Mouse (Mus musculus) embryonic facial prominence, embryonic 11.5 days (tissue): ENCODE data around the gene Palm3. TPM values are rescaled to one million over a fixed set of nuclear protein-coding genes. Genes with fewer than 3 reads are reported as not detected.

Experiments used
- ATAC-seq: fragments of 200-750 bp; cut with Nextera tagmentation; replicated peaks from 2 replicates; pipeline ENCODE4 v1.8.0; 2017; ENCODE audit warnings: low read depth; ENCODE audit not compliant: insufficient number of reproducible peaks, low FRiP score, low TSS enrichment
- DNase-seq: peaks from one replicate; pipeline ENCODE4 v3.0.0-alpha.2; 2015; ENCODE audit warnings: low spot score
- H3K27ac ChIP-seq: fragments of 300-500 bp; sonication (generic); replicated peaks from 2 replicates; pipeline ENCODE4 v1.5.1; 2014; ENCODE audit warnings: mild to moderate bottlenecking, low read depth, low read length, control low read depth
- H3K27me3 ChIP-seq: fragments of 300-500 bp; sonication (generic); 2 replicates; pipeline ENCODE4 v1.6.1; 2014; ENCODE audit warnings: mild to moderate bottlenecking, low read length, moderate library complexity, mixed read lengths; ENCODE audit not compliant: control insufficient read depth, insufficient read depth
- H3K36me3 ChIP-seq: fragments of 300-500 bp; sonication (generic); replicated peaks from 2 replicates; pipeline ENCODE4 v1.6.1; 2014; ENCODE audit warnings: low read depth, mild to moderate bottlenecking, low read length, moderate library complexity, mixed read lengths; ENCODE audit not compliant: control insufficient read depth, insufficient read depth
- H3K4me1 ChIP-seq: fragments of 300-500 bp; sonication (generic); 2 replicates; pipeline ENCODE4 v1.6.1; 2014; ENCODE audit warnings: low read length, mixed read lengths; ENCODE audit not compliant: control insufficient read depth, insufficient read depth
- H3K4me2 ChIP-seq: fragments of 300-500 bp; sonication (generic); 2 replicates; pipeline ENCODE4 v1.6.1; 2014; ENCODE audit warnings: low read depth, mild to moderate bottlenecking, control low read depth, low read length, moderate library complexity
- H3K4me3 ChIP-seq: fragments of 300-500 bp; sonication (generic); 2 replicates; pipeline ENCODE4 v1.5.1; 2014; ENCODE audit warnings: low read depth, low read length, control low read depth
- H3K9ac ChIP-seq: fragments of 300-500 bp; sonication (generic); replicated peaks from 2 replicates; pipeline ENCODE4 v1.6.1; 2014; ENCODE audit warnings: mild to moderate bottlenecking, control low read depth, low read length
- H3K9me3 ChIP-seq: fragments of 300-500 bp; sonication (generic); replicated peaks from 2 replicates; pipeline ENCODE4 v1.6.1; 2016; ENCODE audit warnings: mild to moderate bottlenecking, low read length, inconsistent platforms, mixed read lengths; ENCODE audit not compliant: control insufficient read depth
- WGBS: fragments of 180-500 bp; shearing (Covaris S2); extraction: QIAGEN DNeasy Blood & Tissue Kit; methylation state at CpG from one replicate; pipeline ENCODE4 v1.1.7; 2014; 5-methylcytosine and 5-hydroxymethylcytosine counted together
- polyA plus RNA-seq: library from polyadenylated mRNA; unstranded; fragments of >200 nt; fragmentation: Nextera tagmentation; extraction: Ambion mirVana; gene quantifications from 2 replicates; pipeline ENCODE4 v1.2.1, GENCODE M21; 2014

Palm3 gene
- polyA plus RNA-seq, 1 experiment from 2014 or later, result 1.5 TPM

DNA sequence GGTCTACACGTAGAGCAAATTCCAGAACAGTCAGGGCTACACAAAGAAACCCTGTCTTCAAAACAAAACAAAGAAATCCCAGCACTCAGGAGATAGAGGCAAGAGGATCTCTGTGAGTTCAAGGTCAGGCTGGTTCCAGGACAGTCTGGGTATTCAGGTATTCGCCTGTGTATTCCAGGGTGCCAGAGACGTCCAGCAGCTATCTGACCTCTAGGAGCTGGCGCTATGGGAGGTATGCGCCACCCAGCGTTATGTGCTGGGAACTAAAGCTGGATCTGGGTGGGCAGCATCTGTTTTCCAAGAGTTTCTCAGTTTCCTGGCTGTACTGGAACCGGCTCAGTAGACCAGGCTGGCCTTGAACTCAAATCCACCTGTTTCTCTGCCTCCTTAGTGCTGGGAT, 12.9 kb upstream of the Palm3 start:
- Histone ChIP-seq H3K4me2 (no peak overlapping the region), H3K9me3 (no peaks in the 10 kb centered on the region), H3K4me3 (no peak overlapping the region), H3K9ac (no peak overlapping the region), H3K27ac (no peak overlapping the region), H3K27me3 (peaks cover 29% of the 10 kb centered on the region), H3K36me3 (no peaks in the 10 kb centered on the region), H3K4me1 (peaks cover 3% of the 10 kb centered on the region)
- DNase-seq (peak; percentile 49), ATAC-seq (no peak)
- whole genome bisulfite sequencing, result 28% methylated on average over 7 of the region's 7 CpGs

DNA sequence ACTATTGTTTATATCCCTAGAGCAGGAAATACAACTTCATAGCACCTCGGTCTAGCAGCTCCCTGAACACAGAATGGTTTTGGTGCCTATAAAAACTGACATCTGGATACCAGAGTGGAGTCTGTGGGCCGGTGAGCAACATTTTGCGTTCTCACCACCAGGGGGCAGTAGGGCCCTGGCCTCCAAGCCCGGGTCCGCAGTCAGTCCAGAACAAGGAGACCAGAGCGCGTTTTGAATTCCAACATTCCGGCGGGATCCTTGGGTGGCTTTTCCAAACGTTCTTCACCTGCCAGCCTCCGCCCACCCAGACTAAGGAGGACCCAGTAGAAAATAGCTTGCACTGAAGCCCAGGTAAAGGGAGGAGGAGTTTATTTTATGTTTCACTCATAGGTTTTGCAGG, 11.4 kb upstream of the Palm3 start:
- ATAC-seq (no peak), DNase-seq (peak; percentile 93)
- Histone ChIP-seq H3K4me2 (no peak overlapping the region), H3K9me3 (no peaks in the 10 kb centered on the region), H3K9ac (no peak overlapping the region), H3K36me3 (no peaks in the 10 kb centered on the region), H3K27ac (no peak overlapping the region), H3K4me1 (peaks cover 3% of the 10 kb centered on the region), H3K27me3 (peaks cover 32% of the 10 kb centered on the region), H3K4me3 (no peak overlapping the region)
- WGBS, result 2% methylated on average over 11 of the region's 11 CpGs

- H3K4me3 ChIP-seq, result peak overlapping the region; percentile 45
- H3K9ac ChIP-seq, result peak overlapping the region; percentile 42
- H3K4me1 ChIP-seq, result peaks cover 3% of the 10 kb centered on the region
- no peaks in the 10 kb centered on the region for H3K36me3 ChIP-seq
- DNase-seq (peak; percentile 85), ATAC-seq (no peak)
- peaks cover 32% of the 10 kb centered on the region for H3K27me3 ChIP-seq
- 2% methylated on average over 75 of the region's 83 CpGs for WGBS
- H3K27ac ChIP-seq, result no peak overlapping the region
- H3K9me3 ChIP-seq, result no peaks in the 10 kb centered on the region
- H3K4me2 ChIP-seq, result peak overlapping the region; percentile 89
Measured at GRCm38 (mm10) chr8:84010625-84011611, 10.4 kb upstream of the Palm3 start.

DNA sequence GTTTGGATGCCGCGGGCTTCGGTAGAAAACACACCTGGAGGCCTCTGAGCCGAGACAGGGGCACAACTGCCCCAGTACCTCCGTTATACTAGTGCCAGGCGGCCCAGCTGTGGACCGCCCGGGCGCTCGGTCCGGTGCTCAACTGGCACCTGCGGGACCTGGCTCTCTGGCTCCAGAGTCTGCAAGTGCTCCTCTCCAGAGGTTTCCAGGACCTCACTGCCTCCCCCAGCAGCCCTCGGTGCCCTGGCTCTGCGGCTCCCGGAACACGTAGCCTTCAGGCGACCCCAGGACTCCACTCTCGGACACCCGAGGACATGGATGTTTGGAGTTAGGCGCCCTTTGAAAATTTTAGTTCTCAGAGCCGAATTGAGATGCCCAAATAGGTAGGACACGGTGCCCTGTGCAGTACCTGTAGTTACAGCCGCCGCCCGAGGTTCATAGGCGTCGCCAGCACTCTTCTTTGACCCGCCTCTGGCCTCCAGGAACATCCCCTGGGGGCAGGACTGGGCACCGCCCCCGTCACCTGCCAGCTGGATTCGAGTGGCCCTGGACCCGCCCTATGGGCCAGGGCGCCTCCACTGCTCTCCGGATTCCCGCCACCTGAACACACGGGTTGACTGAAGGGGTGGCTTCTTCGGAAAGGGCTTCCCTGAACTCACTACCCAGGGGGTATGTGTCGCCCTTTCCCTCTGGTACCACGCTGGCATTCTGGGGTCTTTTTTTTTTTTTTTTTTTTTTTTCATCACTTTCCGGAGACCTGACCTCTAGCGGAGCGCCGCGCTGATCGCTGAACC, 9.4 kb upstream of the Palm3 start, which contains the start of gene 2210011C24Rik:
Gene 2210011C24Rik (minus strand): TSS at position 467 of the 794 bp plus-strand sequence.
- DNase-seq, result no peak
- H3K27me3 ChIP-seq, result peaks cover 32% of the 10 kb centered on the region
- no peak for ATAC-seq

DNA sequence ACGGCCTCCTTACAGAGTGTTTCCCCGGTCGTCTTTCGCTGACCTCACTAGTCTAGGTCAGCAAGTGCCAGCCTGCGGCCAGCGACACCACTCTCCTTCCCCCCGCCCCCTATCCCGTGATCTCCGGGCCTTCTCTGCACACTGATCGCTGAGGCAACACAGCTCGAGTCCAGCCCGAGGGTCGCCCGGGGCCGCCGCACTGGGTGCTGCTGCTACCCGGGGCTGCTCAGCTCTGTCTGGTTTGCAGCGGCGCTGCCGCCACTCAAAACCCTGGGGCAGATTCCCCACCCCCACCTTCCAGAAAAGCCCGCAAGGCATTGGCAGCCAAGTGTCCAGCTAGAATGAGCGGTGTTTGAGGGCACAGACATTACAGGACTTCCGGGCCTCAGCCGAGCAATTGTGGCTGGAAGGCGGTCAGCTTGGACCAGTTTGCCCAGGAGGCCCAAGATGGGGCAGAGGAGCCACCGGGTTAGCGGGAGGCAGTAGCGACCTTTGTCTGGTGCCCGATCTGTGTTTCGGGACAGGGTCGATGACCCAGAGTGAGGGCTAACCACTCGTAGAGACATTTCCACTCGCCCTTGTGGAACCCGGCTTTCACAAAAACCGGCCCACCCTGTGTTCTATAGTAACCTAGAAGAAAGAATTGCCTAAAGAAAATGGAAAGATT, 8.6 kb upstream of the Palm3 start:
- ATAC-seq (no peak), DNase-seq (no peak)
- 3% methylated on average over 35 of the region's 35 CpGs for WGBS
- peak overlapping the region; percentile 11 for H3K4me3 ChIP-seq
- no peak overlapping the region for H3K27ac ChIP-seq
- peaks cover 32% of the 10 kb centered on the region for H3K27me3 ChIP-seq
- peak overlapping the region; percentile 10; the same call in 1 of the 2 replicates for H3K9ac ChIP-seq
- H3K4me1 ChIP-seq, result peaks cover 3% of the 10 kb centered on the region
- peak overlapping the region; percentile 89 for H3K4me2 ChIP-seq
- H3K36me3 ChIP-seq, result no peaks in the 10 kb centered on the region
- H3K9me3 ChIP-seq, result no peaks in the 10 kb centered on the region

More for the DNA sequence above, 9.4 kb upstream of the Palm3 start, which contains the start of gene 2210011C24Rik:
- Histone ChIP-seq H3K4me2 (peak within 1 kb of the TSS; percentile 89), H3K9ac (peak within 1 kb of the TSS; percentile 42), H3K4me1 (peaks cover 3% of the 10 kb centered on the region), H3K9me3 (no peaks in the 10 kb centered on the region), H3K27ac (no peak within 1 kb of the TSS), H3K36me3 (no peaks in the 10 kb centered on the region), H3K4me3 (peak within 1 kb of the TSS; percentile 45)
- under 1% methylated on average over 45 of the region's 45 CpGs for WGBS

- Histone ChIP-seq H3K4me1 (peaks cover 3% of the 10 kb centered on the region), H3K9me3 (no peaks in the 10 kb centered on the region), H3K27ac (no peak overlapping the region), H3K27me3 (peaks cover 22% of the 10 kb centered on the region), H3K4me3 (no peak overlapping the region), H3K9ac (no peak overlapping the region), H3K4me2 (no peak overlapping the region), H3K36me3 (no peaks in the 10 kb centered on the region)
- WGBS, result 94% methylated on average over 5 of the region's 5 CpGs
- ATAC-seq, result no peak
- no peak for DNase-seq
Measured at GRCm38 (mm10) chr8:84015833-84016232, 5.4 kb upstream of the Palm3 start.

DNA sequence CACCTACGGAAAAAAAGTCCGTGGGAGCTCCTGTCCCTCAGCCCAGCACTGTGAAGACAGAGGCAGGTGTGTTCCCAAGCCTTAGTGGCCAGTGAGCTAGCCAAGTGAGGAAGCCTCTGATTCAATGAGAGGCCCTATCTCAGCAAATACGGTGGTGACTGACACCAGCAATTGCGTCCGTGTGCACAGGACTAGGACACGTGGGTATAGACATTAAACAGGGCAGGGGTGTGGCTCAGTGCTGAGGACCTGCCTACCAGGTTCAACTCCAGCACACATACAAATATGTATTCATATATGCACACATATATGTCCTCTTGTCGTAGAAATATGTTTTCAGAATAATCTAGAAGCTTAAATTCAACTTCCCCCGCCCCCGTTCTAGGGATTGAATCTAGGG, 1.5 kb upstream of the Palm3 start:
- ATAC-seq (no peak), DNase-seq (no peak)
- Histone ChIP-seq H3K4me2 (no peak overlapping the region), H3K9ac (no peak overlapping the region), H3K4me3 (no peak overlapping the region), H3K27me3 (0 out of 2 replicates have a peak, but pooled peaks cover 3% of the 10 kb centered on the region), H3K27ac (no peak overlapping the region), H3K4me1 (no peaks in the 10 kb centered on the region; the same call in 1 of the 2 replicates), H3K9me3 (no peaks in the 10 kb centered on the region), H3K36me3 (no peaks in the 10 kb centered on the region)
- WGBS, result 80% methylated on average over 9 of the region's 9 CpGs
